Mouse (Mus musculus): ENCODE results near the gene Myog. TPM values are rescaled to one million over a fixed set of nuclear protein-coding genes. Genes with fewer than 3 reads are reported as not detected.

Myog gene
- polyA plus RNA-seq (2012; rRNA removed): 0.57 and 25.5 TPM in 2 replicates

GRCm38 (mm10) chr1:134289598-134290099 lies at the start of gene Myog:
Myog (plus strand) TSS chr1:134289989.

GRCm38 (mm10) chr1:134332770-134333271 lies 43.0 kb downstream of the Myog start, which contains the start of gene Ppfia4:
Ppfia4 (minus strand) TSS chr1:134332928.

Other genes starting within 250 kb of the Myog start
- 38.3 and 60.7 TPM in 2 replicates for gene Btg2, start 210.9 kb upstream of the Myog start, polyA plus RNA-seq (2012; rRNA removed)
- gene Chit1, start 178.7 kb upstream of the Myog start, polyA plus RNA-seq (2012; rRNA removed): 0.16 and 0.20 TPM in 2 replicates
- 2.0 and 4.0 TPM in 2 replicates for gene Chil1, start 107.8 kb upstream of the Myog start, polyA plus RNA-seq (2012; rRNA removed)
- 0.20 and 14.9 TPM in 2 replicates for gene Mybph, start 96.5 kb upstream of the Myog start, polyA plus RNA-seq (2012; rRNA removed)
- gene Adora1, start 54.6 kb upstream of the Myog start, polyA plus RNA-seq (2012; rRNA removed): 9.8 and 11.2 TPM in 2 replicates
- 22.9 and 30.5 TPM in 2 replicates for gene Ppfia4, start 42.9 kb downstream of the Myog start, polyA plus RNA-seq (2012; rRNA removed)
- gene Tmem183a, start 72.0 kb downstream of the Myog start, polyA plus RNA-seq (2012; rRNA removed): 112 and 121 TPM in 2 replicates
- gene 4933406M09Rik, start 96.0 kb downstream of the Myog start, polyA plus RNA-seq (2012; rRNA removed): 0.04 TPM in 1 of 2 replicates, not detected in the other
- gene Cyb5r1, start 115.6 kb downstream of the Myog start, polyA plus RNA-seq (2012; rRNA removed): 13.4 and 19.2 TPM in 2 replicates
- 54.3 and 59.4 TPM in 2 replicates for gene Adipor1, start 125.4 kb downstream of the Myog start, polyA plus RNA-seq (2012; rRNA removed)
- 23.9 and 25.3 TPM in 2 replicates for gene Klhl12, start 165.5 kb downstream of the Myog start, polyA plus RNA-seq (2012; rRNA removed)
- 31.1 and 32.4 TPM in 2 replicates for gene Rabif, start 204.7 kb downstream of the Myog start, polyA plus RNA-seq (2012; rRNA removed)